Mouse (Mus musculus) ES-E14 (cell line): ENCODE measurements at regions not wholly inside any gene's neighbourhood (a gene's known extent, or its start where the extent isn't known, plus 50 kb on each side); places are given as distances from the start of the nearest gene placed in this dataset.

Experiments used
- CHD2 ChIP-seq: IDR thresholded peaks from 2 replicates; pipeline ENCODE4 v1.6.1; 2014; ENCODE audit warnings: mild to moderate bottlenecking, low read depth, low read length, inconsistent platforms
- MAFK ChIP-seq: IDR thresholded peaks from 2 replicates; pipeline ENCODE4 v1.6.1; 2014; ENCODE audit warnings: mild to moderate bottlenecking, low read depth, low read length, inconsistent platforms; ENCODE audit not compliant: insufficient read depth
- ZC3H11A ChIP-seq: IDR thresholded peaks from 2 replicates; pipeline ENCODE4 v1.6.1; 2012; ENCODE audit warnings: low read depth, mild to moderate bottlenecking, inconsistent platforms, low read length, borderline replicate concordance

GRCm38 (mm10) chr6:89052758-89053460 is 150.9 kb downstream of the Tpra1 start:
- TF ChIP-seq MAFK (no peak), ZC3H11A (no peak), CHD2 (no peak)
